Mouse (Mus musculus) hindbrain, embryonic 12.5 days (tissue): ENCODE measurements at regions not wholly inside any gene's neighbourhood (a gene's known extent, or its start where the extent isn't known, plus 50 kb on each side); places are given as distances from the start of the nearest gene placed in this dataset.
A peak's percentile ranks its signal among the peaks of the same experiment; 100 is the strongest.

Experiments
- ATAC-seq: fragments of 200-750 bp; cut with Nextera tagmentation; 2 replicates; pipeline ENCODE4 v1.8.0; 2017; ENCODE audit warnings: moderate TSS enrichment; ENCODE audit not compliant: low FRiP score
- H3K27ac ChIP-seq: fragments of 300-500 bp; sonication (generic); 2 replicates; pipeline ENCODE4 v1.5.1; 2016; ENCODE audit warnings: mild to moderate bottlenecking
- H3K27me3 ChIP-seq: fragments of 300-500 bp; sonication (generic); 2 replicates; pipeline ENCODE4 v1.6.1; 2016; ENCODE audit warnings: mild to moderate bottlenecking
- H3K36me3 ChIP-seq: fragments of 300-500 bp; sonication (generic); 2 replicates; pipeline ENCODE4 v1.6.1; 2016; ENCODE audit warnings: mild to moderate bottlenecking
- H3K4me1 ChIP-seq: fragments of 300-500 bp; sonication (generic); 2 replicates; pipeline ENCODE4 v1.6.1; 2016
- H3K4me2 ChIP-seq: fragments of 300-500 bp; sonication (generic); replicated peaks from 2 replicates; pipeline ENCODE4 v1.6.1; 2016; ENCODE audit warnings: mild to moderate bottlenecking
- H3K4me3 ChIP-seq: fragments of 300-500 bp; sonication (generic); 2 replicates; pipeline ENCODE4 v1.5.1; 2016; ENCODE audit warnings: mild to moderate bottlenecking
- H3K9ac ChIP-seq: fragments of 300-500 bp; sonication (generic); 2 replicates; pipeline ENCODE4 v1.6.1; 2016; ENCODE audit warnings: mild to moderate bottlenecking, moderate library complexity
- H3K9me3 ChIP-seq: fragments of 300-500 bp; sonication (generic); replicated peaks from 2 replicates; pipeline ENCODE4 v1.6.1; 2016; ENCODE audit warnings: mild to moderate bottlenecking
- WGBS: fragments of 180-500 bp; shearing (Covaris S2); methylation state at CpG from one replicate; pipeline ENCODE4 v1.1.7; 2016; 5-methylcytosine and 5-hydroxymethylcytosine counted together

GRCm38 (mm10) chr2:55817273-55817672 is 381.5 kb downstream of the Kcnj3 start:
- ATAC-seq: no peak
- H3K4me1 ChIP-seq: 0 out of 2 replicates have a peak, but pooled peaks cover 3% of the 10 kb centered on the region
- no peaks in the 10 kb centered on the region for H3K36me3 ChIP-seq
- H3K4me3 ChIP-seq: no peak overlapping the region
- WGBS: 95% methylated on average over 1 of the region's 1 CpGs
- no peak overlapping the region for H3K4me2 ChIP-seq
- no peak overlapping the region for H3K27ac ChIP-seq
- H3K9me3 ChIP-seq: no peaks in the 10 kb centered on the region
- no peaks in the 10 kb centered on the region for H3K27me3 ChIP-seq
- H3K9ac ChIP-seq: no peak overlapping the region

DNA sequence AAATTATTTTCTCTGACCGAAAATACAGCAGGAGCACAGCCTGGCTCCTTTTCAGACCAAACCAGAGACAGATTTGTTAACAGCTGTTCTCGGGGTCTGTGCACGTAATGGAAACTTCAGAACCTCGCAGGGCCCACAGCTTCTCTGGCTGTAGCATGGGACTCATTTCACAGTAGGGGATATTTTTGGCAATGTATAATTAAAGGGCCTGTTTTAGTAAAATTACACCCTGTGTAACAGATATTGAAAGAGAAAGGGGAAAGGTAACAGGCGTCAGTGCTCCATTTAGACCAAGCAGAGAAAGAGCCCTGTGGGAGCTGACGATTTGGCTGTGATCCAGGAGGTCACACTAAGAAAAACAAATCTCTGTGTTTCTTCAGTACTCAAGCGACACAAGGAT is 382.4 kb downstream of the Kcnj3 start:
- WGBS: 24% methylated on average over 7 of the region's 7 CpGs
- ATAC-seq: peak; percentile 84
- Histone ChIP-seq H3K4me3 (no peak overlapping the region), H3K4me2 (peak overlapping the region; percentile 28), H3K9me3 (no peaks in the 10 kb centered on the region), H3K27ac (peak overlapping the region; percentile 9; the same call in 1 of the 2 replicates), H3K4me1 (0 out of 2 replicates have a peak, but pooled peaks cover 3% of the 10 kb centered on the region), H3K9ac (no peak overlapping the region), H3K27me3 (no peaks in the 10 kb centered on the region), H3K36me3 (no peaks in the 10 kb centered on the region)

DNA sequence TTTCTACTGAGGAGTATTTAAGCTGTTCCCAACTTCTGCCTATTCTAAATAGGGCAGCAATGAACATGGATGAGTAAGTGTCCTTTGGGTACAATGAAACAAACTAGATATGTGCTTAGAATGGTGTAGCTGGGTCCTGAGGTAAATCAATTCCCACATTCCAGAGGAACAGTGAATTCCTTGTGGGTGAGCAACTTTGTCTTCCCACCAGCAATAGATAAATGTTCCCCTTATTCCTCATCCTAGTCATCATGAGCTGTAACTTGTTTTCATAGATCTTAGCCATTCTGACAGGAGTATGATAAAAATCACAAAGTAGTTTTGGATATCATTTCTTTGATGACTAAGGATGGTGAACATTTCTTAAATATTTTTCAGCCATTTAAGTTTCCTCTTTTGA is 387.0 kb downstream of the Kcnj3 start:
- no peak overlapping the region for H3K9ac ChIP-seq
- H3K36me3 ChIP-seq: no peaks in the 10 kb centered on the region
- H3K4me1 ChIP-seq: 0 out of 2 replicates have a peak, but pooled peaks cover 3% of the 10 kb centered on the region
- no peak for ATAC-seq
- H3K27ac ChIP-seq: no peak overlapping the region
- no peak overlapping the region for H3K4me3 ChIP-seq
- no peak overlapping the region for H3K4me2 ChIP-seq
- no peaks in the 10 kb centered on the region for H3K27me3 ChIP-seq
- H3K9me3 ChIP-seq: no peaks in the 10 kb centered on the region

DNA sequence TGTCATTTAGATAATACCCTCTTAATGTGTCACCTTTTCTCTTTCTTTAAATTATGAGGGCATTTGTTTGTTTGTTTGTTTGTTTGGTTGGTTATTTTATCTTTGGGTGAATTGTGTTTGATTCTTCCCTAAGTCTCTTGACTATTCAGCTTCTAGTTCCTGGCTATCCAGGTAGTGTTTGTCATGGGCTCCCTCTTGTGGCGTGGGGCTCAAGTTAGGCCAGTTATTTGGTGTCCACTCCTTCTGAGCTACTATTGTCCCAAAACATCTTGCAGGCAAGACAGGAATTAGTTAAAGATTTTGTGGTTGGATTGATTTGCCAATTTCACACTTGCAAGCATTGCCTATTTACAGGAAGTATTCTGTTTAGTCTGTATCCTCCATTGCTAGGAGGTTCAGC is 405.8 kb downstream of the Kcnj3 start:
- H3K27me3 ChIP-seq: no peaks in the 10 kb centered on the region
- H3K36me3 ChIP-seq: no peaks in the 10 kb centered on the region
- no peak for ATAC-seq
- H3K9ac ChIP-seq: no peak overlapping the region
- no peaks in the 10 kb centered on the region for H3K4me1 ChIP-seq
- WGBS: 59% methylated on average over 1 of the region's 1 CpGs
- no peak overlapping the region for H3K27ac ChIP-seq
- H3K9me3 ChIP-seq: no peaks in the 10 kb centered on the region
- H3K4me3 ChIP-seq: no peak overlapping the region
- H3K4me2 ChIP-seq: no peak overlapping the region

DNA sequence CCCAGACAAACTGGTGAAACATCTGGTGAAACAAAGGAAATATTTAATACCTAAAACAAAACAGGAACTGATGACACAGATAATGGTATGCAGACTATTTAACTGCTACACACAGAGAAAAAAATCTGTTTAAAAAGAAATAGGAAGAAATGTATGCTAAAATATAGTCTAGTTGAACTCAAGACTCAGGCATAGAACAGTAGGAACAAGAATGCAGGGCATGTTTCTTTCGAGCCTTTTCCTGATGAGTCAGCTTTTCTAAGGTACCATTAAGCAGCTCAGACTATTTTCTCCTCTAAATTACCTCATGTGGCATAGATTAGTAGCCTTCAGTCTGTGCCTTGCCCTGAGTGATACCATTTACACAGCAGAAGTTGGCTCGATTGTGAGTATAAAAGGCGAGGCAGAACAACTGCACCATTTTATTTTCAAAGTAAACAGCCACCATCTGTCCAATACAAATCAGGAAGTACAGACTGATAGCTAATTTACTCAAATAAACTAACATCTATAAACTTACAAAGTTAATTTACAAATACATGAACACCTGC is 411.1 kb downstream of the Kcnj3 start:
- no peak overlapping the region for H3K27ac ChIP-seq
- no peaks in the 10 kb centered on the region for H3K27me3 ChIP-seq
- ATAC-seq: no peak
- H3K36me3 ChIP-seq: no peaks in the 10 kb centered on the region
- WGBS: 66% methylated on average over 3 of the region's 3 CpGs
- H3K4me1 ChIP-seq: no peaks in the 10 kb centered on the region
- H3K4me2 ChIP-seq: no peak overlapping the region
- no peak overlapping the region for H3K9ac ChIP-seq
- no peaks in the 10 kb centered on the region for H3K9me3 ChIP-seq
- no peak overlapping the region for H3K4me3 ChIP-seq

DNA sequence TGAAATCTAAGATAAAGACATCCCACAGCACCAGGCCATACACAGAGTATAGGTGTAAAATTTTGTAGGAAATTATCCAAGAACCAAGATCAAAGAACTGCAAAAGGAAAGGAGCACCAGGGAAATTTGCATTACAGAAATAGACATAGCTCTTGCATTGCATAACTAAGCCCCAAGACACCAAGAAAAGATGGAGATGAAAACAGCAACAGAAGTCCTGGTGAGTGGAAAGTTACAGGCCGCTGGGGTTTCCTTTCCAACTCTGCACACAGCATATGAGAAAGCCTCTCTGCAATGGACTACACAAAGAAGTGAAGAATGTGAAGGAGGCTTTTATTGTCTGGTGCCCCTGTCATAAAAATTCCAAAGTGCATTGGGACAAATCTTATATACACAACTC is 426.7 kb downstream of the Kcnj3 start:
- Histone ChIP-seq H3K4me2 (no peak overlapping the region), H3K27ac (no peak overlapping the region), H3K9ac (no peak overlapping the region), H3K36me3 (no peaks in the 10 kb centered on the region), H3K4me3 (no peak overlapping the region), H3K4me1 (no peaks in the 10 kb centered on the region), H3K9me3 (no peaks in the 10 kb centered on the region), H3K27me3 (no peaks in the 10 kb centered on the region)
- ATAC-seq: no peak
- 69% methylated on average over 1 of the region's 1 CpGs for WGBS

- Histone ChIP-seq H3K27ac (no peak overlapping the region), H3K4me2 (no peak overlapping the region), H3K4me3 (no peak overlapping the region), H3K4me1 (no peaks in the 10 kb centered on the region), H3K36me3 (no peaks in the 10 kb centered on the region), H3K27me3 (no peaks in the 10 kb centered on the region), H3K9me3 (no peaks in the 10 kb centered on the region), H3K9ac (no peak overlapping the region)
- WGBS: 85% methylated on average over 2 of the region's 2 CpGs
- ATAC-seq: no peak
Observed at GRCm38 (mm10) chr2:55889976-55890375, 454.2 kb downstream of the Kcnj3 start.

- no peak overlapping the region for H3K27ac ChIP-seq
- 61% methylated on average over 1 of the region's 1 CpGs for WGBS
- no peaks in the 10 kb centered on the region for H3K36me3 ChIP-seq
- no peaks in the 10 kb centered on the region for H3K4me1 ChIP-seq
- no peaks in the 10 kb centered on the region for H3K9me3 ChIP-seq
- ATAC-seq: no peak
- H3K4me3 ChIP-seq: no peak overlapping the region
- H3K4me2 ChIP-seq: no peak overlapping the region
- no peak overlapping the region for H3K9ac ChIP-seq
- H3K27me3 ChIP-seq: no peaks in the 10 kb centered on the region
Observed at GRCm38 (mm10) chr2:55892821-55893535, 457.2 kb downstream of the Kcnj3 start.

- Histone ChIP-seq H3K4me1 (no peaks in the 10 kb centered on the region), H3K9ac (no peak overlapping the region), H3K9me3 (no peaks in the 10 kb centered on the region), H3K4me3 (no peak overlapping the region), H3K27ac (no peak overlapping the region), H3K36me3 (no peaks in the 10 kb centered on the region), H3K4me2 (no peak overlapping the region), H3K27me3 (no peaks in the 10 kb centered on the region)
- peak; percentile 73; the same call in 1 of the 2 replicates for ATAC-seq
- WGBS: 81% methylated on average over 1 of the region's 1 CpGs
Observed at GRCm38 (mm10) chr2:55920294-55920693, 484.5 kb downstream of the Kcnj3 start.
